In the genomic region with DNA sequence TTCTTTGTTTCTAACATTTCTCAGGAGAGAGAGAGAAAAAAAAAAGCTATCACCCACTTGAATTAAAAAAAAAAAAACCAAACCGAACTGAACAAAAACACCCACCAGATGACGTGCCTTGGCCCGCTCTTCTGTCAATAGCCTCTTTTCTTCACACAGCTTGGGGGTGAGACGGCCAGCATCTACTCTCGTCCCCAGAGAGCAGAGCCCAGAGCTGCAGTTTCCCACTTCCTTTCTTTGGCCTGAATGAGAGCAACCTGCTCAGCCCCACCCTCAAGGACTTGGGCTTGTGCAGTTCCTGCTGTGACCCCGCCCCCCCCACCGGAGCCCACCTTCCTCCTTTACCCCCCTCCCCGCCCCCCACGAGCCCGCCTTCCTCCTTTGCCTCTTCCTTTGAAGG, we compare ENCODE assay signal across 9 mouse cellular contexts. TPM values are rescaled to one million over a fixed set of nuclear protein-coding genes. Genes with fewer than 3 reads are reported as not detected.
DNase-seq lines count a peak whose midpoint lies in the region; ATAC-seq and TF ChIP-seq lines count a peak whose summit lies in the region.
"Had no signal": no experiment of that assay in that cellular context is flagged by ENCODE, and none has a peak within 500 bp of the region (broad histone marks: within the 10 kb centered on the region; RNA-seq: fewer than 3 reads in every experiment).

No protein-coding gene starts in this region.

- H3K9ac ChIP-seq in kidney, embryonic 15.5 days, result no peak overlapping the region

- no peak overlapping the region for H3K4me2 ChIP-seq in kidney, embryonic 15.5 days

- no peaks in the 10 kb centered on the region for H3K36me3 ChIP-seq in kidney, embryonic 15.5 days

- peaks cover 24% of the 10 kb centered on the region for H3K4me1 ChIP-seq in kidney, embryonic 15.5 days

- H3K27me3 ChIP-seq in kidney, embryonic 15.5 days, result no peaks in the 10 kb centered on the region

- 49% methylated on average over 10 of the region's 10 CpGs for WGBS in kidney, embryonic 15.5 days

- no peak overlapping the region; the same call in 1 of the 2 replicates for H3K4me3 ChIP-seq in layer of hippocampus, adult 2 months
- H3K4me3 ChIP-seq in kidney, embryonic 15.5 days (replicated peaks), result no peak overlapping the region

- DNase-seq in layer of hippocampus, adult 2 months (ENCODE audit: low spot score in 2 of 2), result no peak
- DNase-seq in layer of hippocampus, postnatal 10 days (ENCODE audit: low spot score in 2 of 2), result no peak
- peak; percentile 58 for DNase-seq in T-cell, adult 2 months (ENCODE audit: low spot score)
- DNase-seq in kidney, adult 9 months, result no peak
- DNase-seq: layer of hippocampus, postnatal 36 days had no signal

- TF ChIP-seq CTCF in layer of hippocampus, adult 2 months (conservative IDR thresholded peaks at IDR 0.05), result no peak

- ATAC-seq in CD4-positive, CD25-positive, alpha-beta regulatory T cell, adult 4 months, result peak; percentile 65
- ATAC-seq in neutrophil, adult 5-6 weeks (ENCODE audit: extremely low read depth, insufficient number of reproducible peaks, low FRiP score, poor library complexity, severe bottlenecking), result peak; percentile 91
- no peak for ATAC-seq in kidney, embryonic 15.5 days (replicated peaks; ENCODE audit: low FRiP score)
- ATAC-seq: inflammation-experienced regulatory T-cells, adult 6 months had no signal

- peak overlapping the region; percentile 57; the same call in 1 of the 2 replicates for H3K27ac ChIP-seq in layer of hippocampus, adult 2 months
- H3K27ac ChIP-seq in kidney, embryonic 15.5 days, result no peak overlapping the region

- no peaks in the 10 kb centered on the region for H3K9me3 ChIP-seq in kidney, embryonic 15.5 days (replicated peaks)

RNA-seq across cellular contexts. Expression of gene D630039A03Rik, which starts 48.6 kb away (rescaled TPM):
- total RNA-seq in layer of hippocampus, adult 2 months (2021), result under 1 TPM; 0.37 to 0.41 TPM
- total RNA-seq in layer of hippocampus, postnatal 10 days (2021), result under 1 TPM; 0.33 to 0.43 TPM
- 10 to 100 TPM in 1 of 2 experiments, 1 to 10 TPM in 1; 9.2 to 13.9 TPM for polyA plus RNA-seq in CD4-positive, CD25-positive, alpha-beta regulatory T cell, adult 4 months (2017; shearing (Covaris generic))
- not detected in 2 replicates for total RNA-seq in neutrophil, adult 5-6 weeks (2017)
- 1.2 and 1.6 TPM in 2 replicates for polyA plus RNA-seq in kidney, embryonic 15.5 days (2015; fragmentation: Nextera tagmentation; extraction: Ambion mirVana)
